Mouse (Mus musculus) heart, embryonic 12.5 days (tissue): ENCODE measurements around the gene Pde1b. TPM values are rescaled to one million over a fixed set of nuclear protein-coding genes. Genes with fewer than 3 reads are reported as not detected.

Experiments
- ATAC-seq: fragments of 200-750 bp; cut with Nextera tagmentation; 2 replicates; pipeline ENCODE4 v1.8.0; 2017; ENCODE audit warnings: moderate TSS enrichment, moderate library complexity; ENCODE audit not compliant: insufficient number of reproducible peaks, low FRiP score
- H3K27ac ChIP-seq: fragments of 300-500 bp; sonication (generic); 2 replicates; pipeline ENCODE4 v1.5.1; 2016; ENCODE audit warnings: mild to moderate bottlenecking, moderate library complexity; ENCODE audit not compliant: poor library complexity, severe bottlenecking
- H3K27me3 ChIP-seq: fragments of 300-500 bp; sonication (generic); replicated peaks from 2 replicates; pipeline ENCODE4 v1.6.1; 2016; ENCODE audit warnings: mild to moderate bottlenecking, moderate library complexity
- H3K36me3 ChIP-seq: fragments of 300-500 bp; sonication (generic); 2 replicates; pipeline ENCODE4 v1.6.1; 2016; ENCODE audit warnings: mild to moderate bottlenecking, moderate library complexity
- H3K4me1 ChIP-seq: fragments of 300-500 bp; sonication (generic); replicated peaks from 2 replicates; pipeline ENCODE4 v1.6.1; 2016; ENCODE audit warnings: mild to moderate bottlenecking
- H3K4me2 ChIP-seq: fragments of 300-500 bp; sonication (generic); 2 replicates; pipeline ENCODE4 v1.6.1; 2016; ENCODE audit warnings: mild to moderate bottlenecking, moderate library complexity
- H3K4me3 ChIP-seq: fragments of 300-500 bp; sonication (generic); 2 replicates; pipeline ENCODE4 v1.5.1; 2016; ENCODE audit warnings: mild to moderate bottlenecking
- H3K9ac ChIP-seq: fragments of 300-500 bp; sonication (generic); 2 replicates; pipeline ENCODE4 v1.6.1; 2016; ENCODE audit warnings: mild to moderate bottlenecking, moderate library complexity
- H3K9me3 ChIP-seq: fragments of 300-500 bp; sonication (generic); replicated peaks from 2 replicates; pipeline ENCODE4 v1.6.1; 2016; ENCODE audit warnings: mild to moderate bottlenecking, moderate library complexity
- WGBS: fragments of 180-500 bp; shearing (Covaris S2); methylation state at CpG from one replicate; pipeline ENCODE4 v1.1.7; 2016; 5-methylcytosine and 5-hydroxymethylcytosine counted together
- polyA plus RNA-seq: library from polyadenylated mRNA; unstranded; fragments of >200 nt; fragmentation: Nextera tagmentation; extraction: Ambion mirVana; gene quantifications from 2 replicates; pipeline ENCODE4 v1.2.1, GENCODE M21; 2016

Gene Pde1b
- polyA plus RNA-seq, 1 experiment from 2014 or later, result 4.0 TPM

DNA sequence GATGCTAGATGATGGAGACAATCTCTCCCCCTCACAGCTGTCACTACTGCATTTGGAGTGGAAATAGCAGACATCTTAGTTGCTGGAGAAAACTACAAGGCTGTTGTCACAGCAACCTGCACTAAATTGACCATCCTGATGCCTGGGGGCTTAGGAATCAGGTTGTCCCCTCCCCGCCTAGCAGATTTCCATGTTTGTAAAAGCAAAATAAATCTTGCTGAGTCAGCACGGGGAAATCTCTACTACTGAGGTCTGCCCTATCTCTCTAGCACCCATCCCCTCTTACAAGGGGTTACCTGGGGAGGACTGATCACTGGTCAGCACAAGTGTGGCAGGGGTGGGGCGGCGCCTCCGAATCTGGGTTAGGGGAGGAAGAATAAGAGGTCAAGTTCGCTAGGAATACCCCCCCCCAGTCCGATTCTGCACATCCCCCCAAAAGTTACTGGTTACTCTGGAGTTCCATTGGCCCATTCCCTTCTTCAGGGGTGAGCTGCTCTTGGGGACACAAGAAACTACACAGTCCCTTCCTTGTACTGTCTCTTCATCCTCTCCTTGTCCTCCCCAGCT lies 31.3 kb downstream of the Pde1b start:
- Histone ChIP-seq H3K4me1 (peaks cover 13% of the 10 kb centered on the region), H3K9ac (no peak overlapping the region), H3K27ac (no peak overlapping the region), H3K27me3 (peaks cover 14% of the 10 kb centered on the region), H3K4me3 (no peak overlapping the region), H3K9me3 (no peaks in the 10 kb centered on the region), H3K4me2 (no peak overlapping the region), H3K36me3 (0 out of 2 replicates have a peak, but pooled peaks cover 3% of the 10 kb centered on the region)
- ATAC-seq, result no peak
- WGBS, result 84% methylated on average over 7 of the region's 7 CpGs

DNA sequence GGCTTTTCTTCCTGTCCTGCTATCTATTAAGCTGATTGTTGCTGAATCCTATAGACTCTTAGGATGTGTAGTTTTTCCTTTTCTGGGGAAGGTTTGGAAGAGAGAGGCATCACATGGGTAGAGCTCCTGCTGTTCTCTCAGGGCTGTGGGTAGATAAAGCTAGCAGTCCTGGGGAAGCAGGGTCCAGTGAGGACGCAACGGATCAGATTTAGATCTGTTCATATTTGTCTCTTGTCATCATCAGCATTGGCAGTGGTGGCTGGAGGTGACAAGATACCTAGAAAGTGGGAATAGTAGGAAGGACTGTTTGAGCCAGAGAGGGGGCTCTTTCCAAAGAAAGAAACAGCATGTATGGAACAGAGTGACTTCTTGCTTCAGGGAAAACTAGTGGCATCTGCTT lies 32.2 kb downstream of the Pde1b start:
- WGBS, result 54% methylated on average over 2 of the region's 2 CpGs
- Histone ChIP-seq H3K27me3 (peaks cover 21% of the 10 kb centered on the region), H3K9ac (no peak overlapping the region), H3K27ac (no peak overlapping the region), H3K9me3 (no peaks in the 10 kb centered on the region), H3K36me3 (0 out of 2 replicates have a peak, but pooled peaks cover 3% of the 10 kb centered on the region), H3K4me1 (peaks cover 13% of the 10 kb centered on the region), H3K4me3 (no peak overlapping the region), H3K4me2 (no peak overlapping the region)
- no peak for ATAC-seq

DNA sequence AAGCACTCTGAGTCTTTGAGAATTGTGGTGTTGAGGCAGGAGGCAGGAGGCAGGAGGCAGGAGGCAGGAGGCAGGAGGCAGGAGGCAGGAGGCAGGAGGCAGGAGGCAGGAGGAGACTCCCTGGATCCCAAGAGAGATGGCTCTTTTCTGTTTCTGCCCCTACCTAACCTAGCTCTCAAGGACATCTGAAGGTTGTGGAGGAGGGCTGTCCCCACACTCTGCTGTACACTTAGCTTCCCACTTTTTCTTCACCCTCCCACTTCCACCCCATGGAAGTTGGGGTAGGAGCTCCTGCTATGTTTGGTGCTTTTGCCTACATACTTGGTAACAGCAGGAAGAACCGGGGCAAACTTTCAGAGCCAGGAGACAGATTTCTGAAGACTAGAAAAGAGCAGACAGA lies 33.0 kb downstream of the Pde1b start:
- Histone ChIP-seq H3K4me2 (no peak overlapping the region), H3K4me3 (no peak overlapping the region), H3K4me1 (peaks cover 13% of the 10 kb centered on the region), H3K27ac (peak overlapping the region; percentile 39; the same call in 1 of the 2 replicates), H3K36me3 (0 out of 2 replicates have a peak, but pooled peaks cover 3% of the 10 kb centered on the region), H3K27me3 (peaks cover 28% of the 10 kb centered on the region), H3K9me3 (no peaks in the 10 kb centered on the region), H3K9ac (peak overlapping the region; percentile 13; the same call in 1 of the 2 replicates)
- no peak for ATAC-seq
- WGBS, result 46% methylated on average over 1 of the region's 1 CpGs

DNA sequence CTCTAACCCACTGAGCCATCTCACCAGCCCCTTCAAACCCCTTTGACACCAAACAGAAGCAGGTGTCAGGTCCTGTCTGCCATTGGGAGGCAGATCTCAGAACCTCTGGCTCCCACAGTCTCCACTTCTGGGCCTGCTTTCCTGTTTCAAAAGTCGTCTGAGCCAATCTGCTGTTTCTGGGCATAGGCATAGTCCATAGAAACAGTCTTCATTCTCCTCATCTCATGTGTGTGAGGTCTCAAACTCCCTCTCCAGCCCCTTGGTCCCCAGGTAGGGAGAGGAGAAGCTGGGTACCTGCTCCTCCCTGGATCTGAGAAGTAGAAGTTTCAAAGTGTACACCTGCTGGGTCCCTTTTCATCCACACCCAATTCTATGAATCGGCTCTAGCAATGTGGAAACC lies 33.6 kb downstream of the Pde1b start:
- H3K4me1 ChIP-seq, result peaks cover 13% of the 10 kb centered on the region
- H3K27ac ChIP-seq, result peak overlapping the region; percentile 90
- 0 out of 2 replicates have a peak, but pooled peaks cover 3% of the 10 kb centered on the region for H3K36me3 ChIP-seq
- 10% methylated on average over 2 of the region's 2 CpGs for WGBS
- peak overlapping the region; percentile 83; the same call in 1 of the 2 replicates for H3K9ac ChIP-seq
- H3K4me3 ChIP-seq, result peak overlapping the region; percentile 74
- ATAC-seq, result no peak
- H3K9me3 ChIP-seq, result no peaks in the 10 kb centered on the region
- H3K27me3 ChIP-seq, result peaks cover 28% of the 10 kb centered on the region
- H3K4me2 ChIP-seq, result peak overlapping the region; percentile 78

DNA sequence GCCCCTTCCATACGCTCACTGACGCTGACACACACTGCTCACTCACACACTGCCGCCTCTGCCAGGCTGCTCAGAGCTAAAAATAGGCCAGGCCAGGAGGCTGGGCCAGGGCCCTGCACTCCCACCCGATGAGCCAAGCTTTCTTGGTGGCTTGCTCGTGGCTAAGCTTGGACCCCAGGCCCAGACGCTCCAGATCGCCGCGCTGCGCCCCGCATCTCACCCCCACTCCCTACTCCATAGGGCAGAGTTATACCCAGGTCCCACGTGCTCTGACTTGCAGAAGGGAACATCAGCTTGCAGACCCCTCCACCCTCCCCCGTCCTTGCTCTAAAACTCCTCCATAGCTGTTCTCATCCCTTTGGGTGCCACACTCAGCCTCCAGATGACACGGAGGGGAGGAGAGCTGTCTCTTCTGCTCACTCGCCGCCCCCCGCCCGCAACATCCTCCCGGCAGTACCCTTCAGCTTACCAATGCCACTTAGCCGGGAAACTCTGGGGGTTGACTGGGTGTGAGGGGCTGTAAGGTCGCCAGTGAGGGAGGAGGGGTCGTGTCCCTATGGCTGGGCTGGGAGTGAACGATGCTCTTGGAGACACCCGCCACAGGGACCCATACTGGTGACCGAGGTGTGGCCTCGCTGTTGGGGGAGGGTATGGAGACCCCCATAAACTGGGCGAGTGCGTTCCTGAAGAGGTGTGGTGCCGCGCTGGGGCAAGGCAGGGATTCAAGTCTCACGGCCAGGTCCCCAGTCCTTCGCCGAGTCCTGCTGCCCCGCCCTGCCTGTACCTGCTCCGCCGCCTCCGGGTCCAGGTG lies 34.4 kb downstream of the Pde1b start:
- H3K27me3 ChIP-seq, result peaks cover 28% of the 10 kb centered on the region
- under 1% methylated on average over 37 of the region's 37 CpGs for WGBS
- peak; percentile 73 for ATAC-seq

DNA sequence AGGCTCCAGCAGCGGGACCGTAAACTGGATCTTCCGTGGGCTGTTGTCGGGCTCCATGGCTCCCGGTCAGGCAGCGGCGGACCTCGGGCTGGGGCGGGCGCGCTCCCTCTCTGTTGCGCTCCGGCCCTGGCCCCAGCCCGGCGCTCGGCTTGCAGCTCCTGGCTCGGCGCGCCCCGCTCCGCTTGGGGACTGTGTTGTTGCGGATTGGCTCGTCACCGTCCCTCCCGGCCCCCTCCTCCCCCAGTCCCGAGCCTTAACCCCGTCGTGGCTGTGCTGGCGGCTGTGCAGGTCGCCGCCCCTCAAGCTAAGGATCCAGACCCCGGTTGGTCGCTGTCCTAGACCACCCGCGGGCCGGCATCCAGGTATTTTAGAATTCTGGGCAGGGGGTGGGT lies 35.0 kb downstream of the Pde1b start, which contains the start of gene Ppp1r1a:
Ppp1r1a (minus strand) TSS at position 182 of the 392 bp plus-strand sequence.
- peak within 1 kb of the TSS; percentile 74 for H3K4me3 ChIP-seq
- peaks cover 28% of the 10 kb centered on the region for H3K27me3 ChIP-seq
- H3K36me3 ChIP-seq, result no peaks in the 10 kb centered on the region
- ATAC-seq, result peak; percentile 69
- WGBS, result under 1% methylated on average over 36 of the region's 36 CpGs
- peak within 1 kb of the TSS; percentile 83 for H3K9ac ChIP-seq
- H3K27ac ChIP-seq, result peak within 1 kb of the TSS; percentile 90
- no peaks in the 10 kb centered on the region for H3K9me3 ChIP-seq
- peak within 1 kb of the TSS; percentile 78 for H3K4me2 ChIP-seq
- H3K4me1 ChIP-seq, result peaks cover 16% of the 10 kb centered on the region

More for the DNA sequence above, 34.4 kb downstream of the Pde1b start:
- Histone ChIP-seq H3K9me3 (no peaks in the 10 kb centered on the region), H3K9ac (peak overlapping the region; percentile 83), H3K27ac (peak overlapping the region; percentile 90), H3K4me1 (peaks cover 13% of the 10 kb centered on the region), H3K36me3 (no peaks in the 10 kb centered on the region), H3K4me3 (peak overlapping the region; percentile 74), H3K4me2 (peak overlapping the region; percentile 78)

DNA sequence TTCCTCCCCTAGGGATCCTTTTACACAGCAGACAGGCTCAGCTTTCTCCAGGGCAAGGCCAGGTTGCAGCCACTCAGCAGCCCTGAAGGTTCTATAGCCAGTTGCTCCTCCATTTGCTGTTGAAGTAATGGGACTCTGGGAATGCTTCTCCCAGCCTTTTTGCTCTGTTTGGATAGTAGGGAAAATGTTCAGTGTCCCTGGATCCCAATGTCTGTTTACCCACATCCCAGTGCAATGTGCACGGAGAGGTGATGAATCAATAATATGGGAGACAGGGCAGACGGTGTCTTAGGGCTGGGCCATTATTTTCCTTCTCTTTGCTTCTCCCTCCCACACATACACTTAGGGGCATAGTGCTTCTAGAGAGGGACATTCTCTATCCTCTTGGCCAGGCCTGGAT lies 36.4 kb downstream of the Pde1b start:
- peaks cover 28% of the 10 kb centered on the region for H3K27me3 ChIP-seq
- 63% methylated on average over 2 of the region's 2 CpGs for WGBS
- no peak overlapping the region for H3K27ac ChIP-seq
- ATAC-seq, result no peak
- peaks cover 16% of the 10 kb centered on the region for H3K4me1 ChIP-seq
- no peak overlapping the region for H3K4me2 ChIP-seq
- no peaks in the 10 kb centered on the region for H3K36me3 ChIP-seq
- no peak overlapping the region for H3K9ac ChIP-seq
- H3K9me3 ChIP-seq, result no peaks in the 10 kb centered on the region
- no peak overlapping the region for H3K4me3 ChIP-seq

DNA sequence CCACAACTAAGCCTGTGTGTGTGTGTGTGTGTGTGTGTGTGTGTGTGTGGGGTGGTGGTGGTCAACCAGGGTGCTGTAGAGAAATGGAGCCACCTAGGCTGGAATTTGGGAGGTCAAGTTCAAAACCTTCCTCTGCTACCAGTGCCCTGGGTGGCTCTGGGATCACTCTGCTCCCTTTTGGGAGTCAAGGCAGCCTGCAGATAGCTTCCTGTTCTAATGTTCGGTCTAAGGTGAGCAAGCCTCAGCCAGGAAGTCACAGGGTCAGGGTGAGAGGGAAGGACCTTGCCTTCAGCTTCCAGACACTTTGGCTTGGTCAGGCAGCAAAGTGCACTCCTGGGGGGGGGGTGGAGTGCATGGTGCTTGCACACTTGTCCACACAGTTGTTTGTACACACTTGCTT lies 37.8 kb downstream of the Pde1b start:
- no peaks in the 10 kb centered on the region for H3K9me3 ChIP-seq
- H3K9ac ChIP-seq, result no peak overlapping the region
- H3K36me3 ChIP-seq, result no peaks in the 10 kb centered on the region
- ATAC-seq, result no peak
- H3K27ac ChIP-seq, result no peak overlapping the region
- peaks cover 11% of the 10 kb centered on the region for H3K4me1 ChIP-seq
- peaks cover 24% of the 10 kb centered on the region for H3K27me3 ChIP-seq
- WGBS, result 50% methylated on average over 1 of the region's 1 CpGs
- H3K4me2 ChIP-seq, result no peak overlapping the region
- H3K4me3 ChIP-seq, result no peak overlapping the region

DNA sequence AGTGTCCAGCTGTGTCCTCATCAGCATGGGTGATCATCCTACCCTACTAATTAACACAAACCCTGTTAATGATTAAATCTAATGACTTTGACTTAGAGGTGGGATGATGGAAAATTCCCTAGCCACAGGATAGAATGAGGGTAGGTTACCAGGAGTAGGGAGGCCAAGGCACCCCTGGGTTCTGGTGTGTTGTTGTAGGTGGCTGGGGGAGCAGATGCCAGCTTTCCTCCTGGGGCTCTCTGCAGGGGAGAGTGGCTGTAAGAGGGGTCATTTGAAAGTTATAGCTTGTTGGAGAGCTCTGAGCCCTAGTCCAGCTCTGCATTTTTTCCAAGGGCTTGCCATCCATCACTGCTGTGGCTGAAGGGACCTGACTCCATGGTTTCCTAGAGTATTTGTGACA lies 39.7 kb downstream of the Pde1b start:
- Histone ChIP-seq H3K27ac (no peak overlapping the region), H3K9ac (no peak overlapping the region), H3K9me3 (no peaks in the 10 kb centered on the region), H3K4me3 (no peak overlapping the region), H3K36me3 (no peaks in the 10 kb centered on the region), H3K4me2 (no peak overlapping the region), H3K4me1 (0 out of 2 replicates have a peak, but pooled peaks cover 3% of the 10 kb centered on the region), H3K27me3 (peaks cover 24% of the 10 kb centered on the region)
- no peak for ATAC-seq

DNA sequence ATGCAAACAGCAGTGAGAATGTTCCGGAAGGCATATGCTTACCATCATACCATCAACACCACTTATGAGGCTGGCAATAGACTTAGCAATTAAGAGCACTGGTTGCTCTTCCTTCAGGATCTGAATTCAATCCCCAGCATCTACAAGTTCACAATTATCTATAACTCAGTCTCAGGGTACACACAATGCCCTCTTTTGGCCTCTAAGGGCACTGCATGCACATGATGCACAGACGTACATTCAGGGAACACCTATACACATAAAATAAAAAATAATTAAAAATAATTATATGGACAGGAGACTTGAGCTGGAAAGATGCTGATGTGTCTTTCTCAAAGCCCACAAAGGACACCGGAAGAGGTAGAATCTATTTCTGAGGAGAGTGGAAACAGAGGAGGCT lies 45.1 kb downstream of the Pde1b start:
- WGBS, result 73% methylated on average over 3 of the region's 3 CpGs
- Histone ChIP-seq H3K27me3 (no peaks in the 10 kb centered on the region), H3K4me1 (no peaks in the 10 kb centered on the region), H3K36me3 (no peaks in the 10 kb centered on the region), H3K9ac (no peak overlapping the region), H3K4me2 (no peak overlapping the region), H3K4me3 (no peak overlapping the region), H3K9me3 (no peaks in the 10 kb centered on the region), H3K27ac (no peak overlapping the region)
- ATAC-seq, result no peak

DNA sequence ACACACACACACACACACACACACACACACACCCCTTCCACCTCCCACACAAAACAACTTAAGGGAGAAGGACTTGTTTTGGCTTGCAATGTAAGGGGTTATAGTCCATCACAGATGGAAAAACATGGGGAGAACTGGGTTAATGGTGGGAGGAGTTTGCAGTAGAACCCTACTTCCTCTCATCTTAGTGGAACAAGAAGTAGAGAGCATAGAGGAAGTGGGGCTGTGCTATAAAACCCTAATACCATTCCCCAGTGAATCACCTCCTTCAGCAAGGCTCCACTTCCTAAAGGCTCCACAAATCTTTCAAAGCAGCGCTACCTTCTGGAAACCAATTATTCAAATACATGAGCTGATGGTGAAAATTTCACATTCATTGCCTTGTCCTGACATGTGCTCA lies 46.6 kb downstream of the Pde1b start:
- no peak overlapping the region for H3K9ac ChIP-seq
- H3K36me3 ChIP-seq, result no peaks in the 10 kb centered on the region
- no peaks in the 10 kb centered on the region for H3K9me3 ChIP-seq
- ATAC-seq, result no peak
- H3K27me3 ChIP-seq, result no peaks in the 10 kb centered on the region
- WGBS, result 85% methylated on average over 1 of the region's 1 CpGs
- no peak overlapping the region for H3K4me2 ChIP-seq
- H3K4me3 ChIP-seq, result no peak overlapping the region
- no peaks in the 10 kb centered on the region for H3K4me1 ChIP-seq
- H3K27ac ChIP-seq, result no peak overlapping the region
